Mouse (Mus musculus): ENCODE measurements around the gene Mecom.

- TF ChIP-seq ZC3H11A (IDR thresholded peaks at IDR 0.05; ENCODE audit: borderline replicate concordance, low read depth, low read length) (no peak), HCFC1 (IDR thresholded peaks at IDR 0.05; ENCODE audit: borderline replicate concordance, insufficient read depth, low read length) (no peak), ZNF384 (IDR thresholded peaks at IDR 0.05; ENCODE audit: low read depth, low read length) (no peak), CHD2 (IDR thresholded peaks at IDR 0.05; ENCODE audit: low read depth, low read length) (no peak)
These were observed 441.9 kb downstream of the Mecom start for GRCm38 (mm10) chr3:30105859-30106258.
